Comparison of ENCODE assay signal across 8 mouse cellular contexts in genomic region chr7:49922928-49923327, GRCm38 (mm10). TPM values are rescaled to one million over a fixed set of nuclear protein-coding genes. Genes with fewer than 3 reads are reported as not detected.
A peak's percentile ranks its signal among the peaks of the same experiment; 100 is the strongest.
DNase-seq lines count a peak whose midpoint lies in the region; ATAC-seq lines count a peak whose summit lies in the region.
"Had no signal": no experiment of that assay in that cellular context is flagged by ENCODE, and none has a peak within 500 bp of the region (broad histone marks: within the 10 kb centered on the region; RNA-seq: fewer than 3 reads in every experiment).

No protein-coding gene starts in this region.

- no peak overlapping the region for H3K4me3 ChIP-seq in embryonic facial prominence, embryonic 13.5 days
- H3K4me3 ChIP-seq in hindbrain, embryonic 14.5 days (replicated peaks; ENCODE audit: low read length) = no peak overlapping the region

- H3K27ac ChIP-seq in embryonic facial prominence, embryonic 13.5 days = no peak overlapping the region
- H3K27ac ChIP-seq in hindbrain, embryonic 14.5 days = peak overlapping the region; percentile 91
- H3K27ac ChIP-seq: macrophage had no signal

- peak; percentile 27 to 35 for DNase-seq in right cerebral cortex, postnatal 10 days (ENCODE audit: low spot score in 2 of 2)
- DNase-seq in right cerebral cortex, postnatal 4 days = no peak
- DNase-seq in hindbrain, embryonic 14.5 days (ENCODE audit: low spot score) = no peak
- peak; percentile 5 for DNase-seq in lung, postnatal 25 days (ENCODE audit: low spot score)
- no peak for DNase-seq in thymus, postnatal 14 days
- no peak for DNase-seq in frontal cortex, postnatal 10 days (ENCODE audit: low spot score in 2 of 2)

- no peaks in the 10 kb centered on the region for H3K9me3 ChIP-seq in embryonic facial prominence, embryonic 13.5 days
- H3K9me3 ChIP-seq in hindbrain, embryonic 14.5 days (ENCODE audit: control insufficient read depth, low read length) = no peaks in the 10 kb centered on the region

- 0 out of 2 replicates have a peak, but pooled peaks cover 4% of the 10 kb centered on the region for H3K4me1 ChIP-seq in embryonic facial prominence, embryonic 13.5 days
- H3K4me1 ChIP-seq in hindbrain, embryonic 14.5 days (replicated peaks; ENCODE audit: control insufficient read depth, insufficient read depth, low read length) = peaks cover 9% of the 10 kb centered on the region

- 33% methylated on average over 4 of the region's 4 CpGs for WGBS in embryonic facial prominence, embryonic 13.5 days
- 21% methylated on average over 4 of the region's 4 CpGs for WGBS in hindbrain, embryonic 14.5 days

- H3K9ac ChIP-seq in embryonic facial prominence, embryonic 13.5 days = no peak overlapping the region
- H3K9ac ChIP-seq in hindbrain, embryonic 14.5 days = peak overlapping the region; percentile 49

- no peaks in the 10 kb centered on the region for H3K36me3 ChIP-seq in embryonic facial prominence, embryonic 13.5 days
- H3K36me3 ChIP-seq in hindbrain, embryonic 14.5 days (replicated peaks; ENCODE audit: control insufficient read depth, insufficient read depth) = no peaks in the 10 kb centered on the region

- peaks cover 36% of the 10 kb centered on the region for H3K27me3 ChIP-seq in embryonic facial prominence, embryonic 13.5 days
- peaks cover 14% of the 10 kb centered on the region for H3K27me3 ChIP-seq in hindbrain, embryonic 14.5 days (ENCODE audit: control insufficient read depth, insufficient read depth, low read length)

- no peak for ATAC-seq in embryonic facial prominence, embryonic 13.5 days (ENCODE audit: insufficient number of reproducible peaks, insufficient read depth, low FRiP score, low TSS enrichment, low read depth)
- ATAC-seq in hindbrain, embryonic 14.5 days (ENCODE audit: low FRiP score) = peak; percentile 72

- peak overlapping the region; percentile 41 for H3K4me2 ChIP-seq in embryonic facial prominence, embryonic 13.5 days
- peak overlapping the region; percentile 26 for H3K4me2 ChIP-seq in hindbrain, embryonic 14.5 days (replicated peaks)

RNA-seq across cellular contexts. Expression of gene Slc6a5, which starts 13.0 kb away (rescaled TPM):
- 0.20 TPM in 1 of 2 replicates, not detected in the other for polyA plus RNA-seq in embryonic facial prominence, embryonic 13.5 days (2015; fragmentation: Nextera tagmentation; extraction: Ambion mirVana)
- 11.8 and 14.2 TPM in 2 replicates for polyA plus RNA-seq in hindbrain, embryonic 14.5 days (2014; fragmentation: Nextera tagmentation; extraction: Ambion mirVana)
- polyA plus RNA-seq: macrophage had no signal

RNA-seq across cellular contexts. Expression of gene Nell1, which starts 51.7 kb away (rescaled TPM):
- 4.0 and 4.1 TPM in 2 replicates for polyA plus RNA-seq in embryonic facial prominence, embryonic 13.5 days (2015; fragmentation: Nextera tagmentation; extraction: Ambion mirVana)
- polyA plus RNA-seq in hindbrain, embryonic 14.5 days (2014; fragmentation: Nextera tagmentation; extraction: Ambion mirVana) = 36.0 and 47.1 TPM in 2 replicates
- polyA plus RNA-seq: macrophage had no signal

Comparison
In these comparisons a context has a peak if more than half of its experiments do, and no peak if none do; other contexts are left out.
1. DNase-seq: peak in right cerebral cortex, postnatal 10 days (2 of 2) and lung, postnatal 25 days (single experiment); none in right cerebral cortex, postnatal 4 days (single experiment), hindbrain, embryonic 14.5 days (single experiment), thymus, postnatal 14 days (single experiment) and frontal cortex, postnatal 10 days (0 of 2).
2. RNA of gene Slc6a5, which starts 13.0 kb away (polyA plus RNA-seq): 11.8 to 14.2 TPM in hindbrain, embryonic 14.5 days; 0.20 TPM in embryonic facial prominence, embryonic 13.5 days; every median in the first group is over 10 times any median in the second.